Comparison of ENCODE assay signal across 8 mouse cellular contexts in genomic region chr9:76235945-76236503, GRCm38 (mm10).
DNase-seq lines count a peak whose midpoint lies in the region.

No protein-coding gene starts in this region.

- H3K27me3 ChIP-seq in splenic B cell, adult 2 months (ENCODE audit: control insufficient read depth, insufficient read depth, low read length, poor library complexity, severe bottlenecking): no peaks in the 10 kb centered on the region

- no peaks in the 10 kb centered on the region for H3K36me3 ChIP-seq in splenic B cell, adult 2 months (ENCODE audit: control insufficient read depth, insufficient read depth, low read length, poor library complexity, severe bottlenecking)

- DNase-seq in ovary, postnatal 14 days (ENCODE audit: low spot score): peak; percentile 6
- DNase-seq in ovary, adult 18-20 months (ENCODE audit: low spot score): no peak
- peak; percentile 87 for DNase-seq in c-Kit-positive CD71-positive TER-119-positive erythroid progenitor cells, embryonic 14.5 days (ENCODE audit: low spot score)
- DNase-seq in forelimb bud, embryonic 11.5 days (ENCODE audit: low read depth, low spot score): peak; percentile 44
- DNase-seq in induced T-regulatory cell, adult 2 months (ENCODE audit: low read depth): peak; percentile 7
- DNase-seq in lung, postnatal 14 days: peak; percentile 9
- DNase-seq in splenic B cell, adult 2 months (ENCODE audit: low read depth, low spot score): peak; percentile 8
- no peak for DNase-seq in T-cell, adult 2 months (ENCODE audit: low spot score)

Comparison
In these comparisons a context has a peak if more than half of its experiments do, and no peak if none do; other contexts are left out.
1. DNase-seq: peak in ovary, postnatal 14 days (single experiment), c-Kit-positive CD71-positive TER-119-positive erythroid progenitor cells, embryonic 14.5 days (single experiment), forelimb bud, embryonic 11.5 days (single experiment), induced T-regulatory cell, adult 2 months (single experiment), lung, postnatal 14 days (single experiment) and splenic B cell, adult 2 months (single experiment); none in ovary, adult 18-20 months (single experiment) and T-cell, adult 2 months (single experiment).